Mouse (Mus musculus): ENCODE measurements at regions not wholly inside any gene's neighbourhood (a gene's known extent, or its start where the extent isn't known, plus 50 kb on each side); places are given as distances from the start of the nearest gene placed in this dataset.

- DNase-seq: peak; percentile 77 to 88
Measured at GRCm38 (mm10) chr17:52351293-52351692, 251.2 kb upstream of the Kcnh8 start.

GRCm38 (mm10) chr17:52350696-52351095, 251.8 kb upstream of the Kcnh8 start:
- DNase-seq: peak in 1 of 2 experiments; percentile 34

GRCm38 (mm10) chr17:52349872-52350271, 252.6 kb upstream of the Kcnh8 start:
- peak; percentile 32 to 45 for DNase-seq

- peak; percentile 35 to 64 for DNase-seq
Measured at GRCm38 (mm10) chr17:52348481-52349083, 253.9 kb upstream of the Kcnh8 start.

GRCm38 (mm10) chr17:52320586-52320985, 281.9 kb upstream of the Kcnh8 start:
- peak in 1 of 2 experiments; percentile 9 for DNase-seq

- DNase-seq: peak in 1 of 2 experiments; percentile 55
Measured at GRCm38 (mm10) chr17:52316976-52317375, 285.5 kb upstream of the Kcnh8 start.

GRCm38 (mm10) chr17:52315879-52316278, 286.6 kb upstream of the Kcnh8 start:
- DNase-seq: peak in 1 of 2 experiments; percentile 54

GRCm38 (mm10) chr17:52315456-52315855, 287.1 kb upstream of the Kcnh8 start:
- peak; percentile 71 to 83 for DNase-seq

GRCm38 (mm10) chr17:52312043-52312442, 290.5 kb upstream of the Kcnh8 start:
- DNase-seq: peak; percentile 39 to 47

- DNase-seq: peak; percentile 47 to 59
Measured at GRCm38 (mm10) chr17:52308789-52309188, 293.7 kb upstream of the Kcnh8 start.

GRCm38 (mm10) chr17:52304133-52304532, 298.4 kb upstream of the Kcnh8 start:
- DNase-seq: peak; percentile 63 to 82

- peak in 1 of 2 experiments; percentile 61 for DNase-seq
Measured at GRCm38 (mm10) chr17:52303320-52303719, 299.2 kb upstream of the Kcnh8 start.

GRCm38 (mm10) chr17:52299769-52300168, 302.7 kb upstream of the Kcnh8 start:
- no peak for DNase-seq

- peak in 1 of 2 experiments; percentile 60 for DNase-seq
Measured at GRCm38 (mm10) chr17:52285392-52285791, 317.1 kb upstream of the Kcnh8 start.

GRCm38 (mm10) chr17:52282264-52282663, 320.2 kb upstream of the Kcnh8 start:
- peak in 1 of 2 experiments; percentile 75 for DNase-seq

GRCm38 (mm10) chr17:52278523-52278922, 324.0 kb upstream of the Kcnh8 start:
- DNase-seq: peak in 1 of 2 experiments; percentile 64

- no peak for DNase-seq
Measured at GRCm38 (mm10) chr17:52268792-52269191, 333.7 kb upstream of the Kcnh8 start.

- DNase-seq: no peak
Measured at GRCm38 (mm10) chr17:52251284-52251683, 351.2 kb upstream of the Kcnh8 start.

- no peak for DNase-seq
Measured at GRCm38 (mm10) chr17:52225584-52225983, 376.9 kb upstream of the Kcnh8 start.

GRCm38 (mm10) chr17:52220422-52220821, 382.1 kb upstream of the Kcnh8 start:
- DNase-seq: peak in 1 of 2 experiments; percentile 54

GRCm38 (mm10) chr17:52217411-52217810, 384.3 kb upstream of the Satb1 start:
- peak; percentile 55 to 62 for DNase-seq

GRCm38 (mm10) chr17:52212944-52213343, 379.9 kb upstream of the Satb1 start:
- DNase-seq: peak; percentile 49 to 62

- DNase-seq: no peak
Measured at GRCm38 (mm10) chr17:52210483-52210882, 377.4 kb upstream of the Satb1 start.

- DNase-seq: no peak
Measured at GRCm38 (mm10) chr17:52197731-52198130, 364.6 kb upstream of the Satb1 start.

- DNase-seq: no peak
Measured at GRCm38 (mm10) chr17:52196811-52197210, 363.7 kb upstream of the Satb1 start.

Measured in thymus, postnatal 36 days (tissue).